ENCODE assay signal across 8 mouse cellular contexts in the genomic region with DNA sequence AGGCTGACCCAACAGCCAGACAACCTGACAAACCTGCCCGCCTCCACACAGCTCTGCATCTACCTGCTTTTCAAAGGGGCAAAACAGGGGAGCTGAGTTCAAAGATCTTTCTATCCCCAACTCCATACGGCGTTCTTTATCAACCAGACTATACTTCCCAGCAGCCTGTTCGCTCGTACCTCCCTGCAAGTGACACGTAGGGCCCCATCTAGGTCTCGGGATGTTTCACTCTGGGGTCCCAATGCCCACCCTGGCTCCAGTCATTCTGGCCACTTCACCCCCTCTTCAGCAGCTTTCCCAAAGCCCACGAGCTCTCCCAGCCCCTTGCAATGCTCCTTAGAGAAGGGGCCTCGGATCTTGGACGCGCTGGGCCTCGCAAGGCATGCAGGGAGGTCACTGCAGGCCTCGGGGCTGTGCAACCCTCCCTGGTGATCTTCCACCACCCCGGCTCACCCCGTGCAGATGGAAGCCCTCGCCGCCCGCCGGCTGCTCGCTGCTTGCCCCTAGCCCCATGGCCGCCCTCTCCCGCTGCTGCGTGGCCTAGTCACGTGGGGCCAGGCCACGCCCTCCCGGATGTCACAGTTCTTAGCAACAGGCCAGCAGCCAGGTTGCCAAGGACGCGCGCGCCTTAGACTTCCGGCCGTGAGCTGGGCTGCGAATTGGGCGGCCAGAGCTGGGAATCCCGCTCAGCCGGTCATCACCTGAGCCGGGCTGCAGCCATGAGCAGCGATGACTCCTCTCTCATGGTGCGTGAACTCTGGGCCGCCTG. TPM values are rescaled to one million over a fixed set of nuclear protein-coding genes. Genes with fewer than 3 reads are reported as not detected.
DNase-seq lines count a peak whose midpoint lies in the region; ATAC-seq and TF ChIP-seq lines count a peak whose summit lies in the region.

A gene (minus strand): TSS at position 561 of the 769 bp plus-strand sequence.
A gene (plus strand): TSS at position 602 of the 769 bp plus-strand sequence.

- H3K4me3 ChIP-seq in bone marrow, adult 2 months (replicated peaks; ENCODE audit: control insufficient read depth, low read depth, low read length), result peak within 1 kb of the TSS; percentile 92
- H3K4me3 ChIP-seq in embryonic facial prominence, embryonic 15.5 days (replicated peaks), result peak within 1 kb of the TSS; percentile 68
- H3K4me3 ChIP-seq in limb, embryonic 14.5 days (replicated peaks; ENCODE audit: low read length), result peak within 1 kb of the TSS; percentile 71
- peak within 1 kb of the TSS; percentile 56 for H3K4me3 ChIP-seq in midbrain, postnatal 0 days (ENCODE audit: low read depth, low read length)

- peaks cover 11% of the 10 kb centered on the region for H3K36me3 ChIP-seq in embryonic facial prominence, embryonic 15.5 days
- peaks cover 8% of the 10 kb centered on the region for H3K36me3 ChIP-seq in limb, embryonic 14.5 days (ENCODE audit: control insufficient read depth, insufficient read depth, low read length)
- 0 out of 2 replicates have a peak, but pooled peaks cover under 1% of the 10 kb centered on the region for H3K36me3 ChIP-seq in midbrain, postnatal 0 days (ENCODE audit: insufficient read depth, low read length)

- 1% methylated on average over 40 of the region's 40 CpGs for WGBS in bone marrow, adult 2 months
- 2% methylated on average over 40 of the region's 40 CpGs for WGBS in embryonic facial prominence, embryonic 15.5 days
- 3% methylated on average over 38 of the region's 40 CpGs for WGBS in limb, embryonic 14.5 days
- under 1% methylated on average over 39 of the region's 40 CpGs for WGBS in midbrain, postnatal 0 days

- H3K9ac ChIP-seq in embryonic facial prominence, embryonic 15.5 days, result peak within 1 kb of the TSS; percentile 73
- peak within 1 kb of the TSS; percentile 73 for H3K9ac ChIP-seq in limb, embryonic 14.5 days (ENCODE audit: low read depth, low read length, severe bottlenecking)
- H3K9ac ChIP-seq in midbrain, postnatal 0 days (replicated peaks; ENCODE audit: low read length, poor library complexity, severe bottlenecking), result peak within 1 kb of the TSS; percentile 80

- peak; percentile 90 for ATAC-seq in embryonic facial prominence, embryonic 15.5 days (ENCODE audit: insufficient number of reproducible peaks, low FRiP score, low TSS enrichment, low read depth)
- ATAC-seq in limb, embryonic 14.5 days (ENCODE audit: low FRiP score, low read depth), result peak; percentile 97
- ATAC-seq in midbrain, postnatal 0 days (ENCODE audit: low FRiP score), result peak; percentile 93

- TF ChIP-seq CTCF in bone marrow, adult 2 months (IDR thresholded peaks at IDR 0.05; ENCODE audit: control insufficient read depth, insufficient read depth, low read length), result no peak
- no peak for TF ChIP-seq CTCF in midbrain, postnatal 0 days (IDR thresholded peaks at IDR 0.05)

- no peaks in the 10 kb centered on the region for H3K27me3 ChIP-seq in embryonic facial prominence, embryonic 15.5 days
- no peaks in the 10 kb centered on the region for H3K27me3 ChIP-seq in limb, embryonic 14.5 days (ENCODE audit: control insufficient read depth, insufficient read depth, low read length)
- no peaks in the 10 kb centered on the region for H3K27me3 ChIP-seq in midbrain, postnatal 0 days (ENCODE audit: insufficient read depth, low read length)

- peak within 1 kb of the TSS; percentile 18; the same call in 1 of the 2 replicates for H3K27ac ChIP-seq in bone marrow, adult 2 months (ENCODE audit: control insufficient read depth, insufficient read depth, low read depth, low read length, poor library complexity)
- H3K27ac ChIP-seq in embryonic facial prominence, embryonic 15.5 days (replicated peaks), result peak within 1 kb of the TSS; percentile 68
- peak within 1 kb of the TSS; percentile 52 for H3K27ac ChIP-seq in limb, embryonic 14.5 days (replicated peaks; ENCODE audit: low read depth, low read length)
- peak within 1 kb of the TSS; percentile 67 for H3K27ac ChIP-seq in midbrain, postnatal 0 days (ENCODE audit: low read depth, low read length)

- DNase-seq in 416B (ENCODE audit: low read depth), result peak; percentile 92
- peak; percentile 94 for DNase-seq in heart, adult 8-10 months (ENCODE audit: low spot score)
- peak; percentile 97 for DNase-seq in kidney, adult 9 months
- peak; percentile 95 for DNase-seq in limb, embryonic 14.5 days (ENCODE audit: low spot score)
- peak; percentile 94 for DNase-seq in midbrain, postnatal 0 days (ENCODE audit: low spot score)
- DNase-seq in spleen, postnatal 14 days (ENCODE audit: low spot score in 2 of 2), result peak; percentile 71 to 85

- peak within 1 kb of the TSS; percentile 85 for H3K4me2 ChIP-seq in embryonic facial prominence, embryonic 15.5 days (replicated peaks)
- H3K4me2 ChIP-seq in limb, embryonic 14.5 days (replicated peaks; ENCODE audit: low read depth, low read length, severe bottlenecking), result peak within 1 kb of the TSS; percentile 76
- H3K4me2 ChIP-seq in midbrain, postnatal 0 days (ENCODE audit: low read depth, low read length, poor library complexity, severe bottlenecking), result peak within 1 kb of the TSS; percentile 73

- peak; percentile 56; the same call in 1 of the 2 replicates for TF ChIP-seq POLR2A in bone marrow, adult 2 months (IDR thresholded peaks at IDR 0.05; ENCODE audit: borderline replicate concordance, control insufficient read depth, low read depth, low read length)
- TF ChIP-seq POLR2A in limb, embryonic 14.5 days (IDR thresholded peaks at IDR 0.05; ENCODE audit: borderline replicate concordance, extremely low read depth, insufficient read depth, insufficient read length), result peak; percentile 85; the same call in 1 of the 2 replicates

- H3K9me3 ChIP-seq in embryonic facial prominence, embryonic 15.5 days (replicated peaks), result no peaks in the 10 kb centered on the region
- no peaks in the 10 kb centered on the region for H3K9me3 ChIP-seq in limb, embryonic 14.5 days (ENCODE audit: control insufficient read depth, low read length)
- no peaks in the 10 kb centered on the region for H3K9me3 ChIP-seq in midbrain, postnatal 0 days (ENCODE audit: low read length)

- H3K4me1 ChIP-seq in bone marrow, adult 2 months (ENCODE audit: control insufficient read depth, insufficient read depth, low read length), result peaks cover 4% of the 10 kb centered on the region
- peaks cover 23% of the 10 kb centered on the region for H3K4me1 ChIP-seq in embryonic facial prominence, embryonic 15.5 days
- peaks cover 22% of the 10 kb centered on the region; the same call in 1 of the 2 replicates for H3K4me1 ChIP-seq in limb, embryonic 14.5 days (ENCODE audit: control insufficient read depth, insufficient read depth, low read length)
- H3K4me1 ChIP-seq in midbrain, postnatal 0 days (ENCODE audit: insufficient read depth, low read length), result 0 out of 2 replicates have a peak, but pooled peaks cover 7% of the 10 kb centered on the region

RNA-seq across cellular contexts. Expression of the first gene that starts in this region (rescaled TPM):
- polyA plus RNA-seq in bone marrow, adult 2 months (2011; ENCODE audit: insufficient read depth, insufficient read length, low replicate concordance, missing spikeins), result 2.7 and 4.6 TPM in 2 replicates
- 32.5 and 32.6 TPM in 2 replicates for polyA plus RNA-seq in embryonic facial prominence, embryonic 15.5 days (2015; fragmentation: Nextera tagmentation; extraction: Ambion mirVana)
- 10 to 100 TPM; 35.0 to 41.4 (median 37.9) TPM for total RNA-seq in heart, adult 8-10 months (2022)
- polyA plus RNA-seq in limb, embryonic 14.5 days (2012; rRNA removed), result 28.1 and 31.5 TPM in 2 replicates
- 30.2 and 32.4 TPM in 2 replicates for polyA plus RNA-seq in limb, embryonic 14.5 days (2014; fragmentation: Nextera tagmentation; extraction: Ambion mirVana)
- total RNA-seq in midbrain, postnatal 0 days (2014; rRNA removed), result 19.0 and 22.2 TPM in 2 replicates
- 25.0 and 26.2 TPM in 2 replicates for polyA plus RNA-seq in midbrain, postnatal 0 days (2015; fragmentation: Nextera tagmentation; extraction: Ambion mirVana)

RNA-seq across cellular contexts. Expression of the second gene that starts in this region (rescaled TPM):
- 1.5 and 5.0 TPM in 2 replicates for polyA plus RNA-seq in bone marrow, adult 2 months (2011; ENCODE audit: insufficient read depth, insufficient read length, low replicate concordance, missing spikeins)
- 1.5 and 2.6 TPM in 2 replicates for polyA plus RNA-seq in embryonic facial prominence, embryonic 15.5 days (2015; fragmentation: Nextera tagmentation; extraction: Ambion mirVana)
- under 1 TPM in 1 of 4 experiments, not detected in 3; 0.09 TPM for total RNA-seq in heart, adult 8-10 months (2022)
- polyA plus RNA-seq in limb, embryonic 14.5 days (2012; rRNA removed), result 0.34 and 0.35 TPM in 2 replicates
- 0.10 and 0.21 TPM in 2 replicates for polyA plus RNA-seq in limb, embryonic 14.5 days (2014; fragmentation: Nextera tagmentation; extraction: Ambion mirVana)
- 4.6 and 4.9 TPM in 2 replicates for total RNA-seq in midbrain, postnatal 0 days (2014; rRNA removed)
- 1.1 and 1.4 TPM in 2 replicates for polyA plus RNA-seq in midbrain, postnatal 0 days (2015; fragmentation: Nextera tagmentation; extraction: Ambion mirVana)

Comparison
In these comparisons a context has a peak if more than half of its experiments do, and no peak if none do; other contexts are left out.
1. Peak in every context shown above with its lines: DNase-seq, ATAC-seq, H3K4me3 ChIP-seq and H3K27ac ChIP-seq.
2. H3K27ac ChIP-seq: peak in every context shown above with its lines; median percentile 68 in embryonic facial prominence, embryonic 15.5 days; 67 in midbrain, postnatal 0 days; 52 in limb, embryonic 14.5 days; 18 in bone marrow, adult 2 months.